Mouse (Mus musculus) stomach, postnatal 0 days (tissue): ENCODE results near the gene Smg6.

Experiments used
- CTCF ChIP-seq: IDR thresholded peaks from 2 replicates; pipeline ENCODE4 v1.5.1; 2016; ENCODE audit warnings: antibody characterized with exemption, low read depth, mild to moderate bottlenecking, moderate library complexity
- EP300 ChIP-seq: optimal IDR thresholded peaks from 2 replicates; pipeline ENCODE3; 2016; ENCODE audit warnings: antibody characterized with exemption

DNA sequence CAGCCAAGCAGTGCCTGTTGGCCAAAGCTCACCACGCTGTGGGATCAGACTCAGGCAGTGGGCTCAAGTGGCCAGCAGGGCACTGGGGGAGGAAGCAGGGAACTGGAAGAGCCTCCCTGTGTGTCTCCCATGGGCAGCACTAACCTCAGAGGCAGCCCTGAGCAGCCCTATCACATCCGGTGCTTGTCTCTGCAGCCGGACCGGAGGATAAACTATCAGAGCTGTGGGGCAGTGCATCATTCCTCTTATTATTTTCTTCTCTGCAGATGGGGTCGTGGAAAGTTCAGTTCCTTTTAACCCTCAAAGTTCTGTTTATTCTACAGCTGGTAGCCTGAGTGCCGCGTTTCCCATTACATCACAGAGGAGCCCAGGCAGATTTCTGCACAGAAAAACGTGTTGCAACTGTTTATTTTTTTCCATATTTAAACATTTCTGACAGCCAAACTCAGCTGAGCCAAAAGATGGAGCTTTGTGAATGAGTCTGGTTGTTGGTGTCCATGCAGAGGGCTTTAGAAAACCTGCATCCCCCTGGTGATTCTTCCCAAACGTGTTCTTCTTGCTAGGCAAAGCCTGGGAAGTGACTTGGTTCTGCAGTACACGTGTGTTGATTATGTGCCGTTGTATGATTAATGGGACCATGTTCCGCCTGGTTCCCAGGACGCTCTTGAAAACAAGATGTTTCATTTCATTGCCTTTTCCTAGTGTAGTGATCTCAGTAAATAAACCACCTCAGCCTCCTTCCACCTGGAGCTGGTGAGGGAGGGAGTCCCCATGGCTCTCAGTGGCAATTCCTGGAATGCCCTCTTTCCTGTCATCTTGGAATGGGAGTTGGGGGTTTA is 126.3 kb downstream of the Smg6 start:
- TF ChIP-seq CTCF (peak; percentile 38; the same call in 1 of the 2 replicates), EP300 (peak; percentile 89)
